In genomic region chr13:99277521-99277920, GRCm38 (mm10) we compare ENCODE assay signal across 16 mouse cellular contexts.
"Had no signal": no experiment of that assay in that cellular context is flagged by ENCODE, and none has a peak within 500 bp of the region (broad histone marks: within the 10 kb centered on the region; RNA-seq: fewer than 3 reads in every experiment).

No protein-coding gene starts in this region.

- H3K27ac ChIP-seq: neural tube, embryonic 13.5 days; neural tube, embryonic 15.5 days; stomach, embryonic 15.5 days; stomach, postnatal 0 days had no signal

- H3K4me3 ChIP-seq: neural tube, embryonic 13.5 days; neural tube, embryonic 15.5 days; stomach, embryonic 15.5 days had no signal

- H3K9ac ChIP-seq: neural tube, embryonic 13.5 days; neural tube, embryonic 15.5 days; stomach, embryonic 15.5 days had no signal

- H3K27me3 ChIP-seq: neural tube, embryonic 13.5 days; neural tube, embryonic 15.5 days; stomach, embryonic 15.5 days had no signal

- H3K4me1 ChIP-seq: neural tube, embryonic 15.5 days; stomach, embryonic 15.5 days had no signal

- H3K9me3 ChIP-seq: neural tube, embryonic 13.5 days; neural tube, embryonic 15.5 days; stomach, embryonic 15.5 days had no signal

- H3K4me2 ChIP-seq: neural tube, embryonic 13.5 days; neural tube, embryonic 15.5 days; stomach, embryonic 15.5 days had no signal

- DNase-seq: retina, postnatal 1 day; right cerebral cortex, adult 18-20 months; right cerebral cortex, postnatal 14 days; right cerebral cortex, postnatal 25 days; right cerebral cortex, postnatal 4 days; spleen, adult 18-20 months; thymus, adult 18-20 months; thymus, adult 2 months; thymus, postnatal 14 days; thymus, postnatal 25 days; thymus, postnatal 36 days; thymus, postnatal 4 days had no signal

- H3K36me3 ChIP-seq: neural tube, embryonic 13.5 days; neural tube, embryonic 15.5 days; stomach, embryonic 15.5 days had no signal
